Mouse (Mus musculus): ENCODE data around the gene Mks1.

Mks1 gene

DNA sequence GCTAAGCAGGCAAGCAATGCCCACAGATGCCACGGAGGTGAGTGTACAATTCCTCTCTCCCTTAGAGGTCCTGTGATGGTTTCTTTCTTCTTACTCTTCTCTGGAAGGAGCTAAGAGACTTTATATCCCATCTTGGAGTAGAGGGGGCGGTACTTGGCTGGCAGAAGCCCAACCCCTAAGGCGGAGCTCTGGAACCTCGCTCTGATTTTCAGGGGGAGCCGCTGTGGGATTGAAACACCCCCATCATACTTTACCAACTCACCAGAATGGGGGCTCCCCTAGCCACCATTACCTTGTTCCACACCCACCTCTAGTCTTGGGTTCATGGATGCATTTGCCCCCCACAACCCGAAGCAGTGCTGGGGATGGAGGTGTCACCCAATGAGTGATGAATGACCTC, 22.4 kb downstream of the Mks1 start, which contains the start of gene Epx:
TSS of gene Epx (minus strand) at position 101 of the 400 bp plus-strand sequence.
- DNase-seq (ENCODE audit: low spot score) = no peak

DNA sequence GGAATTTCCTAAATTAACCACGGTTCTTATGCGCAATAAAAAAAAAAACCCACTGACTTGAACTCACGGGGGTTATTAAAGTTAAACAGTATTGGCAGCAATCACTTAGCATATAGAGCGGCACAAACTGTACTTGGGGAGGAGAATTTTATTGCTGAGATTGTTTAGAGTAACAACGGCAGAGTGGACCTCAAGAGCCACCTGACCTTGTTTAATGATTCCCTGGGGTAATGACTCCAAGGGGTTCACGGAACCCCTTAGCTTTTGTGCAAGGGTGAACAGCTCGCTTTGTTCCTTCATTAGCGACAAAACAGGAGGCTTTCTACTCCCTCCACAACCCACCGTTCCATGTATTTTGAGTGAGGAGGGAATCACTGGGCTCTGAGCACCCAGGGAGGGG, 26.8 kb downstream of the Mks1 start:
- DNase-seq (ENCODE audit: low spot score) = no peak

DNA sequence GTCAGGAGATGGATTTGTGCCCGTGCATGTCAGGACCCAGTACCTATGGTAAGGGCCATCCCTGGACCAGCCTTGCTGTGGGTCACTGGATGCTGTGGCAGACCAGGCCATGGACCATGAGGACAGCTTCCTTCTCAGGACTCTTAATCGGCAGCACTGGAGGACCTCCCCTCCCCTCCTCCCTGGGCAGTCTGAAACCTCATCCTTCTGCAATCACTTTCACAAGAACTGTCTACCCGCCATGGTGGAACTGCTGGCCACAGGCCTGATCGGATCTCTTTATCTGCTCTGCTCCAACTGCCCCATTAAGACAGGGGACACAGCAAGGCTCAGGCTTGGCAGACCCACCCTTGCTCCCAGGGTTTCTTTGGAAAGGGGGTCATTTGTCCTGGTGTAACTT, 28.7 kb downstream of the Mks1 start:
- DNase-seq (ENCODE audit: low spot score) = no peak

DNA sequence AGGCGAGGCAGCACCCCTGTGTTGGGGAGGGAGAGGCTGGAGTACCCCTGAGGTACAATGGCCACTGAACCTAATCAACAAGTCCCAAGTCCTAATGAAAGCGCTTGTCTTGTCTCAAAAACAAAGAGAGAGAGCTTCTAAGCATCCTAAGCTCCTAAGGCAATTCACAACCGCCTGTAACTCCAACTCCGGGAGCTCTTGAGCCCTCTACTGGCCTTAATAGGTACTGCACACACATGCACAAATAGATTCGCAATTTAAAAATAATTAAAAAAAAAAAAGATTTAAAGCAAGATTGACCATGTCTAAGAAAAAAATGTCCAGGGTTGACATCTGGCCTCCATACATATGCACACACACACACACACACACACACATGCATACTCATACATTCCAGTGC, 30.5 kb downstream of the Mks1 start:
- DNase-seq (ENCODE audit: low spot score) = no peak

DNA sequence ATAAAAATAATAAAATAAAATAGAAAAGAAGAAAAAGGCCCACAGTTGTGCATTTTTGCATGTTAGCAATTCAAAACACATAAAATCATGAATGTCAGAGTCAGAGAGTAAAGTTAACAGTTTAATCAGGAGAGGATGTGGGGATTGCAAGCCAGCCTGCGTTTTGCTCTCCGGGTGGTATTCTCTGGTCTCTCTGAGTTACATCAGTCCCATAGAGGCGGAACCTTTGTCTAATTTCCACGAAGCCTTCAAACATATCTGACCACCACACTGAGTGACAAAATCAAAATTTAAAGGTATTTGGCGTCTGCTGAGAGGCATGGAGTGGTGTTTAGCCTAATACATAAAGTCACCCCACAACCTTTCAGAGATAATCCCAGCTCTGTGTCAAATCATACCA, 31.8 kb downstream of the Mks1 start:
- DNase-seq (ENCODE audit: low spot score) = no peak

DNA sequence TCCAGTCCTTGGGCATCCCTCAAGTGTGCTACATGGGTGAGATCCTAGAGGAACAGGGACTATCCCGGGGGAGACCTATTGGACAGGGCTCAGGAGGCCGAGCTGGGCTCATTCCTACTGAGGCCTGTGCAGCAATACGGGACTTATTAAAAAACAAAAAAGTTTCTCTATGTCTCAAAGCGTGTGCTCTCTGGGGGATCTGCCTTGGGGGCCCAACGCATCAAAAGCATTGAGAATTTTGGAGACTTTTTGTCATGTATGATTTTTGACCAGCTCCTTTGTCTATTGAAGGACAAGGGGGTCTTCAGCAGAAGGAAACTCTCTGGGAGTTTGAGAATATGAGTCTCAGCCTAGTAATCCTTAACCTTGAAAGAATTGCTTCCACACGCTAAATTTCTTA, 39.2 kb downstream of the Mks1 start, which contains the start of gene Olfr462:
TSS of gene Olfr462 (minus strand) at position 101 of the 400 bp plus-strand sequence.
- no peak for DNase-seq (ENCODE audit: low spot score)

DNA sequence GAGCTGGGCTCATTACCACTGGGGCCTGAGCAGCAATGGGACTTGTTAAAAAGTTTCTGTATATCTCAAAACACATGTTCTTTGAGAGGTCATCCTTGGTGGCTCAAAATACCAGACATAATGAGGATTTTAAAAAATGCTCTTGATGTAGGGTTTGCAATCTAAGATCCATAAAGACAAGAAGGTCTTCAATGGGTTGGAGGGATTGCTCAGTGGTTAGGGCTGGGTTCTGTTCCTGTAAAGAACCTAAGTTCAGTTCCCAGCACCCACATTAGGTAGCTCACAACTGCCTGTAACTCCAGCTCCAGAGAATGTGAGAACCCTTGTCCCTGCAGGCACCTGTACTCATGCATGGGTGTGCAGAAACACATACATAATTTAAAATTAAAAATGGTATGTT, 44.3 kb downstream of the Mks1 start, which contains the start of gene Olfr463:
TSS of gene Olfr463 (minus strand) at position 101 of the 400 bp plus-strand sequence.
- no peak for DNase-seq (ENCODE audit: low spot score)

DNA sequence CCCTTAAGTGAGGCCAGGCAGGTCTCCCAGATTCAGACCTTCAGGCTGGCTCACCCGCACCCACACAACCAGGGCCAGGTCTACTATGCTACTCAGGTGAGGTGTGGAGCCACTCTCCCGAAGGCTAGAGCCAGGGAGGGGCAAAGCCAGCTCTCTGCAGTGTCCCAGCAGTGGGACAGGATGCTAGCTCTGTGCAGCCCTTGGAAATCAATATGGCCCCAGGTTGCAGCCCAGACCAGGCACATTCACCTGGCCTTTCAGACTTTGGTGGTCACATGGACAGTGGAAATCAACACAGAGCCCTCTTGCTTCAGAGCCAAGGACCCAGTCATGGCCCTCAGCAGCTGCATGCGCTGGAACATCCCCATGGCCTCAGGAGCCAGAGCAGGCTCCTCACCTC, 51.3 kb downstream of the Mks1 start:
- no peak for DNase-seq (ENCODE audit: low spot score)
